Mouse (Mus musculus) midbrain, embryonic 16.5 days (tissue): Measurements from ENCODE around the gene Smndc1. TPM values are rescaled to one million over a fixed set of nuclear protein-coding genes. Genes with fewer than 3 reads are reported as not detected.

ENCODE experiments used
- ATAC-seq: fragments of 200-750 bp; cut with Nextera tagmentation; 2 replicates; pipeline ENCODE4 v1.8.0; 2017; ENCODE audit warnings: moderate TSS enrichment
- H3K27ac ChIP-seq: fragments of 300-500 bp; sonication (generic); 2 replicates; pipeline ENCODE4 v1.5.1; 2014; ENCODE audit warnings: mild to moderate bottlenecking, low read length, mixed read lengths
- H3K27me3 ChIP-seq: fragments of 300-500 bp; sonication (generic); 2 replicates; pipeline ENCODE4 v1.6.1; 2014; ENCODE audit warnings: low read depth, low read length, mixed read lengths; ENCODE audit not compliant: control insufficient read depth, insufficient read depth
- H3K36me3 ChIP-seq: fragments of 300-500 bp; sonication (generic); 2 replicates; pipeline ENCODE4 v1.6.1; 2014; ENCODE audit warnings: mild to moderate bottlenecking, low read length, moderate library complexity, mixed read lengths; ENCODE audit not compliant: control insufficient read depth, insufficient read depth
- H3K4me1 ChIP-seq: fragments of 300-500 bp; sonication (generic); 2 replicates; pipeline ENCODE4 v1.6.1; 2014; ENCODE audit warnings: mild to moderate bottlenecking, low read length, mixed read lengths; ENCODE audit not compliant: control insufficient read depth, insufficient read depth
- H3K4me2 ChIP-seq: fragments of 300-500 bp; sonication (generic); 2 replicates; pipeline ENCODE4 v1.6.1; 2014; ENCODE audit warnings: mild to moderate bottlenecking, low read length, mixed read lengths
- H3K4me3 ChIP-seq: fragments of 300-500 bp; sonication (generic); 2 replicates; pipeline ENCODE4 v1.5.1; 2014; ENCODE audit warnings: low read depth, mild to moderate bottlenecking, low read length, moderate library complexity, mixed read lengths
- H3K9ac ChIP-seq: fragments of 300-500 bp; sonication (generic); 2 replicates; pipeline ENCODE4 v1.6.1; 2014; ENCODE audit warnings: low read depth, low read length, mixed read lengths
- H3K9me3 ChIP-seq: fragments of 300-500 bp; sonication (generic); replicated peaks from 2 replicates; pipeline ENCODE4 v1.6.1; 2014; ENCODE audit warnings: mild to moderate bottlenecking, low read length, mixed read lengths; ENCODE audit not compliant: control insufficient read depth, poor library complexity, severe bottlenecking
- WGBS: fragments of 180-500 bp; shearing (Covaris S2); extraction: QIAGEN DNeasy Blood & Tissue Kit; methylation state at CpG from one replicate; pipeline ENCODE4 v1.1.7; 2014; 5-methylcytosine and 5-hydroxymethylcytosine counted together
- polyA plus RNA-seq: library from polyadenylated mRNA; unstranded; fragments of >200 nt; fragmentation: Nextera tagmentation; extraction: Ambion mirVana; gene quantifications from 2 replicates; pipeline ENCODE4 v1.2.1, GENCODE M21; 2015

The Smndc1 gene
- polyA plus RNA-seq, 1 experiment from 2014 or later: 31.2 TPM

DNA sequence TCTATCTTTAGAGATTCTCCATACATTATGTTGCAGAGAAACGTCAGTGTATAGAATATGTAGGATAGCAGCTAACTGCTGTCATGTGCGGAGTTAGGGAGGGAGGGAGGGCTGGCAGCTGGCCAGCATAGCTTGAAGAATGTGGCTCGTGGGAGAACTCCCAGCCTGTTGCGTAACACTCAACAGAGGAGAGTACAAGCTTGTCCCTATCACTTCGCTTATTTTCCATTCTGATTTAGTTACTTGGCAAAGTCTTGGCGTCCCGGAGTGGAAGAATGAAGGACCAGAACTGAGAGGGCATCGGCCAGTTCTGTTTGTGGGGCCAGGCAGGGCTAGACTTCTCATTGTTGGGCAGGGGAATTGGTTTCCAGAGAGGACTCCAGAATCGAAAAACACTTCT lies 25.4 kb downstream of the Smndc1 start:
- H3K27ac ChIP-seq: peak overlapping the region; percentile 28; the same call in 1 of the 2 replicates
- peak overlapping the region; percentile 8; the same call in 1 of the 2 replicates for H3K4me2 ChIP-seq
- no peaks in the 10 kb centered on the region for H3K36me3 ChIP-seq
- H3K9ac ChIP-seq: no peak overlapping the region
- peaks cover 9% of the 10 kb centered on the region for H3K4me1 ChIP-seq
- 40% methylated on average over 9 of the region's 9 CpGs for WGBS
- H3K9me3 ChIP-seq: no peaks in the 10 kb centered on the region
- no peaks in the 10 kb centered on the region for H3K27me3 ChIP-seq
- ATAC-seq: no peak
- no peak overlapping the region for H3K4me3 ChIP-seq

DNA sequence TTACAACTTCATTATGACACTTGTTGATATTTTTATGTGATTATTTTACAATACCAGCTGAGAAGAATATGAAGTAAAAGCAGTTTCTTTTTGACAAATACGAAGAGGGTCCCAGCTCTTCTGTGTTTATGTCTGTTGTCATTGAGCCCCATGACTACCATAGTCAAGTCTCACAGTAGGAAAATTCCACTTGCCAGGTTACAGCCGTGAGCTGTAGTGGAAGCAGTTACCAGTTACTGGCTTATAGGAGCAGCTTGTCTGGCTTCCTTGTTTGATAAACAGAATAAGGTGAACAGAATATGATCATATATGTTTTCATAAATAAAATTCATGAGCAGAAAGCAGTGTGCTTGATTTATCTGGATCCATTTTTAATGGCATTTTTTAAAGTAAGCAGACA lies 25.8 kb downstream of the Smndc1 start:
- Histone ChIP-seq H3K4me1 (peaks cover 8% of the 10 kb centered on the region), H3K9me3 (no peaks in the 10 kb centered on the region), H3K4me3 (no peak overlapping the region), H3K36me3 (no peaks in the 10 kb centered on the region), H3K4me2 (no peak overlapping the region), H3K27me3 (no peaks in the 10 kb centered on the region), H3K9ac (no peak overlapping the region), H3K27ac (peak overlapping the region; percentile 10; the same call in 1 of the 2 replicates)
- no peak for ATAC-seq
- WGBS: 69% methylated on average over 2 of the region's 2 CpGs

DNA sequence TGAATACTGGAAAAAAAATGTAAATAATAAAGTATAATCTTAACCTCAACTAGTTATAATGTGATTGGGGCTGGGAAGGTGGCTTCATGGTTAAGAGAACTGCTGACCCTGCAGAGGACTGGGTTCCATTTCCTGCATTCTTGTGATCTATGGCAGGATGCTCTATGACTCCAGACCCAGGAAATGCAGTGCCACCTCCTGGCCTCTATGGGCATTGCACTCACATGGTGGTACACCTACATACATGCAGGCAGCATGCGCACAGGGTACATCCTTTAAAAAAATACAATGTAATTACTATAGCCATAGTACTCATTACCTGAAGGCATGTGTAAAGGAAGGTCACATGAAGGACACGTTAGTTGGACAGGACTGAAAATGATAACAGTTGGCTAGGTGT lies 27.4 kb downstream of the Smndc1 start:
- Histone ChIP-seq H3K9ac (no peak overlapping the region), H3K27me3 (no peaks in the 10 kb centered on the region), H3K4me1 (peaks cover 8% of the 10 kb centered on the region; the same call in 1 of the 2 replicates), H3K36me3 (no peaks in the 10 kb centered on the region), H3K4me2 (no peak overlapping the region), H3K4me3 (no peak overlapping the region), H3K27ac (no peak overlapping the region), H3K9me3 (no peaks in the 10 kb centered on the region)
- 49% methylated on average over 2 of the region's 2 CpGs for WGBS
- no peak for ATAC-seq

DNA sequence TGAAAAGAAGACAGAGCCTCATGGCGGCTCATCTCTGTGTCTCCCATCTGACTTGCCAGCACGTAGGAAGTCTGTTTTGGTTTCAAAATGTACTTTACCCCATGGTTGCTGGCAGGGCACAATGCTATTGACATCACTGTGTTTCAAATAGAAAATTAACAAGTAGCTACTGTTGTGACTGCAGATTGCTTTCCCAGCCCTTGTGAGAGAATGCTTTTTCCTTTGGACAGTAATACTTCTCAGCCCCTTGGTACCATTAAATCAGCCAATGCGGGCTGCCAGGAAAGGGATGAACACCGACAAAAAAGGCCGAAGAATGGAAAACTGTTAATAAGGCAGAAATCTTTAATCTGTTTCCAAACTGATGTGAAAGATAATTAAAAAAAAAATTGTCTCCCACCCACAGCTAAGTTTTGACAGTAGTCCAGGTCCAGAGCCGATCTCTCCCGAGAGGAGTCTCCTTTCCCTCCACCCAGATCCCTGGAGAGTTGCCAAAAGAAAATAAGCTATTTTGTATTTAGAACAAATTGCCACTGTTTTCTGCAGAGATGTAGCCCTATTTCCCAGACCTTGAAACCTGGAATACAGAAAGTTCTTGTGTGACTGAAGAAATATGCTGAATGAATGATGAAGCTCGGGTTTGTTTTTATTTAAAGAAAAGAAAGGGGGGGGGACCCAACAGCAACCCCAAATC lies 30.0 kb downstream of the Smndc1 start:
- 51% methylated on average over 8 of the region's 8 CpGs for WGBS
- no peaks in the 10 kb centered on the region for H3K9me3 ChIP-seq
- H3K4me1 ChIP-seq: peaks cover 7% of the 10 kb centered on the region; the same call in 1 of the 2 replicates
- peak overlapping the region; percentile 19 for H3K4me2 ChIP-seq
- peak; percentile 57; the same call in 1 of the 2 replicates for ATAC-seq
- no peaks in the 10 kb centered on the region for H3K27me3 ChIP-seq
- no peak overlapping the region for H3K9ac ChIP-seq
- peak overlapping the region; percentile 40 for H3K27ac ChIP-seq
- H3K36me3 ChIP-seq: no peaks in the 10 kb centered on the region
- no peak overlapping the region for H3K4me3 ChIP-seq

DNA sequence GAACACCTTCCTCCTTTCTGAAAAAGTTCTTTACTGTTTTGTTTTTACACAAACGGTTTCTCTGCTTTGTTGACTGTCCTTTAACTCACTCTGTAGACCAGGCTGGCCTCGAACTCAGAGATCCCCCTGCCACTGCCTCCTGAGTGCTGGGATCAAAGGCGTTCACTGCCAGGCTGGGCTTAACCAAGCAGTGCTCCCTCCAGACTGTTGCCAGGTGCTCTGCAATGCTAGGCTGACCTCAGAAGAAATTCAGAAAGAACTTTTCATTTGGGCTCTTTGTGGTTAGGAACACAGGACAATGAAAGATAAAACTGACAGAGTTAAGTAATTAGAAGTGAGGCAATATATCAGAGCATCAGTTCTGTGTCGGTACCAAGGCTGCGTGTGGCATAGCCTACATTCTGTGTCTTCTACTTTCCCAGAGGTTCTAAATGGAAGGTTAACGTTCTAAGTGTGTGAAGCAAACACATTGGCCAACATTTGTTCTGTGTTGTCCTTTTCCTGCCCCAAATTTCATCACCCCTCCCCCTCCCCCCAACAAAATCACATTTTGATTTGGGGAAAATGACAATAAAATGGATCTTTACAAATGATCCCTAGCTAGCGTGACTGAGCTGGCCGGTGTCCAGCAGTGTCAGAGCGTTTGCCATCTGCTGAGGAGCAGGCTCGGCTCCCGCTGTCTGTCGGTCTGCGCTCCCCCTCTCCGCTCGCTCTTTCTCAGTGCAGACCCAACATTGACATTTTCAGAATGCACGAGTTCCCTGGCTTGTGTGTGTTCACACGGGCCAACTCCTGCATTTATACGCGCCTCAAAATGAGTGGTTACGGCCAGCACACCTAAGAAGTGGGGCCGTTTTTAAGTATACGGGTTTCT lies 31.0 kb downstream of the Smndc1 start:
- Histone ChIP-seq H3K9me3 (no peaks in the 10 kb centered on the region), H3K4me2 (peak overlapping the region; percentile 19), H3K36me3 (no peaks in the 10 kb centered on the region), H3K27ac (peak overlapping the region; percentile 40), H3K27me3 (no peaks in the 10 kb centered on the region), H3K4me3 (no peak overlapping the region; the same call in 1 of the 2 replicates), H3K4me1 (peaks cover 3% of the 10 kb centered on the region; the same call in 1 of the 2 replicates), H3K9ac (no peak overlapping the region; the same call in 1 of the 2 replicates)
- ATAC-seq: peak; percentile 65
- WGBS: 41% methylated on average over 22 of the region's 22 CpGs

DNA sequence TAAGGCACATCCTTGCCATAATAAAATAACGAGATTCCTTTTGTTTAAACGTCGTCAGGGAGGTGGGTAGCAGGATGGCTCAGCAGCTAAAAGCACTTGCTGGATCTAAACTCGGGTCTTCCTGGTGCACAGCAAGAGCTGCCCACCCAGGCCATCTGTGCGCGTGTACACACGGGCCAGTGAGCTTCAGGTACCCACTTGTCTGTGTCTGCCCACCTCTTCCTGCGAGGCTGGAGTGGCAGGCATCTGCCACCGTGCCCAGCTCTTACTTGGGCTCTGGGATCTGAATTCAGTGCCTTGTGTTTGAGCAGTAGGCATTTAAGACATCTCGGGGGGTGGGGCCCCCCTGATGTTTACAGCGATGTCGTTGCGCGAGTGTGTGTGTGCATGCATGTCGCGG lies 35.3 kb downstream of the Smndc1 start:
- H3K9me3 ChIP-seq: no peaks in the 10 kb centered on the region
- no peak overlapping the region for H3K4me2 ChIP-seq
- H3K4me3 ChIP-seq: no peak overlapping the region
- H3K9ac ChIP-seq: no peak overlapping the region
- WGBS: 82% methylated on average over 16 of the region's 16 CpGs
- H3K27ac ChIP-seq: no peak overlapping the region
- no peak for ATAC-seq
- no peaks in the 10 kb centered on the region for H3K36me3 ChIP-seq
- H3K4me1 ChIP-seq: peaks cover 3% of the 10 kb centered on the region; the same call in 1 of the 2 replicates
- no peaks in the 10 kb centered on the region for H3K27me3 ChIP-seq

DNA sequence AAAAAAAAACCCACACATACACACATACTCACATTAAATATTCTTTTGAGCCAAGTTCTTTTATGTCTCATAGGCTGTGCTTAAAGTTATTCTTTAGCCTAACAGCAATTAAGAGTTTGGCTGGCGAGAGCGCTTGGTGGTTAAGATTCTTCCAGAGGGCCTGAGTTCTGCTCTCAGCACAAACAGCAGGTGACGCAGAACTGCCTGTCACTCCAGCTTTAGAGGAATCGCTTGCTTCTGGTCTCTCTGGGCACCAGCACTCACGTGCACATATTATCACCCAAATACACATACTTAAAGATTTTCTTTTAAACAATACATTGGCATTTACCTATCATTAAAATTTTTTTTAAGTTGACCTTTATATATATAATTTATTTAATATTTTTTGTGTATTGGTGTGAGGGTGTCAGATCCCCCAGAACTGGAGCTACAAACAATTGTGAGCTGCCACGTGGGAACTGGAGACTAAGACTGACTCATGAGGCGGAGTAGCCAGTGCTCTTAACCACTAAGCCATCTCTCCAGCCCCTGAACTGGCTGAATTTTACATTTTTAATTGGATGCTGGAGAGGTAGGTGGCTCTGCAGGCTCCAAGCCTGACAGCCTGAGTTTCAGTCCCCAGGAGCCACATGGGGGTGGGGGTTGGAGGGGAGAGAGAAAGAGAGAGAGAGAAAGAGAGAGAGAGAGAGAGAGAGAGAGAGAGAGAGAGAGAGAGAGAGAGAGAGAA lies 35.9 kb downstream of the Smndc1 start:
- H3K4me1 ChIP-seq: peaks cover 3% of the 10 kb centered on the region; the same call in 1 of the 2 replicates
- H3K27ac ChIP-seq: no peak overlapping the region
- H3K4me2 ChIP-seq: no peak overlapping the region
- no peak overlapping the region for H3K4me3 ChIP-seq
- H3K9me3 ChIP-seq: no peaks in the 10 kb centered on the region
- H3K36me3 ChIP-seq: no peaks in the 10 kb centered on the region
- no peak overlapping the region for H3K9ac ChIP-seq
- no peak for ATAC-seq
- 54% methylated on average over 7 of the region's 7 CpGs for WGBS
- no peaks in the 10 kb centered on the region for H3K27me3 ChIP-seq

DNA sequence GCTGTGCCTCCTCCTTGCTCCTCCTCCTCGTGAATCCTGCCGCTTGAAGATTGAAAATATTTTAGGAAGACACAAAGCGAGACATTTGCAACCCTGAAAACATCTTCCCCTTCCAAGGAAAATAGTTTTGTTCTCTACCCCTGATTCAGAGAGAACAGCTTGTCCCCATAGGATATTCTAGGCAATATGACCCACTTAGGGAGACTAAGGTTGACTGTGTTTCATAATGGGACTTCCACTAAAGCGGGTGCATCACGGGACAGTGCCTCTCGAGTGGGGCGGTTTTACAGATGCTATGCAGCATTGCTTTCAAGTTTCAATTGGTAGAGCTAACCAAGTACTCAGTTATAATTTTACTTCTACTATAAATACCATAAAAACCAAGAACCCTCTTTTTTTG lies 36.5 kb downstream of the Smndc1 start:
- Histone ChIP-seq H3K4me3 (no peak overlapping the region), H3K4me2 (no peak overlapping the region), H3K36me3 (no peaks in the 10 kb centered on the region), H3K27me3 (no peaks in the 10 kb centered on the region), H3K27ac (no peak overlapping the region), H3K9me3 (no peaks in the 10 kb centered on the region), H3K4me1 (no peaks in the 10 kb centered on the region; the same call in 1 of the 2 replicates), H3K9ac (no peak overlapping the region)
- WGBS: 89% methylated on average over 7 of the region's 7 CpGs
- ATAC-seq: no peak
